Mouse (Mus musculus): Measurements from ENCODE around the gene Leprot. TPM values are rescaled to one million over a fixed set of nuclear protein-coding genes. Genes with fewer than 3 reads are reported as not detected.

Leprot gene
- polyA plus RNA-seq, 1 experiment from 2014 or later, result 98.6 TPM

DNA sequence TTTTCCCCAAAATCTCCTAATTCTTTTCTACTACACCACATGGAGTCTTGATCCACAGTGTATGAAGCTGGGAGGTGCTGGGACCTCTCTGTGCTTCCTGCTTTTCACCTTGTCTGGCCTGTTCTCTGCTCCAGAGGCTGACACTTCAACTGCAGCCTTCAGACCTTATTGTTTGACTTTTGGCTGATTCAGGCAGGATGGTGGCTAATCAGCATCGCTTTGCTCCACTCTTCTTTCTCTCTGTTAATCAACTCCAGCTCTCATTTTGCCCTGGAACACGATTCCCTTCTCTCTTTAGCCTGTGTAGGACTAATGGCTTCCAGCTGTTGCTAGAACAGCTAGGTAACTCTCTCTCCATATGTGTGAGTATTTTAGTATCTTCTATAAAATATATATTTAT is 59.7 kb downstream of the Leprot start:
- H3K9ac ChIP-seq (replicated peaks; ENCODE audit: low read length), result no peak overlapping the region
- no peak overlapping the region for H3K4me3 ChIP-seq (ENCODE audit: low read length)
- WGBS, result 45% methylated on average over 2 of the region's 2 CpGs
- no peaks in the 10 kb centered on the region for H3K36me3 ChIP-seq (ENCODE audit: insufficient read depth, low read length)
- ATAC-seq (ENCODE audit: low FRiP score, low TSS enrichment), result no peak
- H3K27me3 ChIP-seq (ENCODE audit: insufficient read depth, low read length), result no peaks in the 10 kb centered on the region
- H3K9me3 ChIP-seq (ENCODE audit: low read length), result no peaks in the 10 kb centered on the region
- no peak overlapping the region for H3K27ac ChIP-seq (ENCODE audit: low read length)
- H3K4me2 ChIP-seq (replicated peaks; ENCODE audit: low read depth, low read length), result no peak overlapping the region
- H3K4me1 ChIP-seq (ENCODE audit: insufficient read depth, low read length), result no peaks in the 10 kb centered on the region

DNA sequence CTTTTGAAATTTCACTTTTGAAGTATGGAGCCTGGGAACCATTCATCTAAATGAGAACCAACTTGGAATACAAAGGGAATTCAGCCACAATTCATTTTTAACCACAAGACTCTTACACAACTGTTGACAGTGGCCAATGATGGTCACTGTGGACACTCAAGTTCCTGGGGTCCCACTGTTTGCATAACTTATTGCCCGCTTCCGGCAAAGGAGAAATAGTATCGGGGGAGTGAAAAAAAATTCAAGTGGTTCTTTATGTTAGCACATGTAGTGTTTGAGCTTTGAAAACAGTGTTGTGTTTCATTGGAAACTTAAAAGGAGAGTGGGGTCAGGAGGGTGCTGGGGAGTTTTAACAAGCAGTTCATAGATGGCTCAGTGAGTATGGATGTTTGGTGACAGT is 60.4 kb downstream of the Leprot start:
- ATAC-seq (ENCODE audit: low FRiP score, low TSS enrichment), result no peak
- no peak overlapping the region for H3K27ac ChIP-seq (ENCODE audit: low read length)
- WGBS, result 29% methylated on average over 3 of the region's 3 CpGs

More for the DNA sequence above, 60.4 kb downstream of the Leprot start:
- Histone ChIP-seq H3K4me2 (replicated peaks; ENCODE audit: low read depth, low read length) (no peak overlapping the region), H3K36me3 (ENCODE audit: insufficient read depth, low read length) (no peaks in the 10 kb centered on the region), H3K4me1 (ENCODE audit: insufficient read depth, low read length) (no peaks in the 10 kb centered on the region), H3K27me3 (ENCODE audit: insufficient read depth, low read length) (no peaks in the 10 kb centered on the region), H3K9ac (replicated peaks; ENCODE audit: low read length) (no peak overlapping the region), H3K9me3 (ENCODE audit: low read length) (no peaks in the 10 kb centered on the region), H3K4me3 (ENCODE audit: low read length) (no peak overlapping the region)

Other genes starting within 250 kb of the Leprot start
- gene Ak4, start 228.4 kb upstream of the Leprot start, polyA plus RNA-seq (2015; fragmentation: Nextera tagmentation; extraction: Ambion mirVana), result 21.0 and 23.8 TPM in 2 replicates
- 1.8 and 2.2 TPM in 2 replicates for gene Dnajc6, start 151.1 kb upstream of the Leprot start, polyA plus RNA-seq (2015; fragmentation: Nextera tagmentation; extraction: Ambion mirVana)
- gene Lepr, start 69.7 kb downstream of the Leprot start, polyA plus RNA-seq (2015; fragmentation: Nextera tagmentation; extraction: Ambion mirVana), result 5.5 TPM in 2 replicates
- gene B020004J07Rik, start 196.3 kb downstream of the Leprot start, polyA plus RNA-seq (2015; fragmentation: Nextera tagmentation; extraction: Ambion mirVana), result not detected in 2 replicates
- not detected in 2 replicates for gene C130073F10Rik, start 246.1 kb downstream of the Leprot start, polyA plus RNA-seq (2015; fragmentation: Nextera tagmentation; extraction: Ambion mirVana)

Data from kidney, embryonic 16.5 days (tissue).